8 mouse cellular contexts compared by ENCODE assay signal in the genomic region with DNA sequence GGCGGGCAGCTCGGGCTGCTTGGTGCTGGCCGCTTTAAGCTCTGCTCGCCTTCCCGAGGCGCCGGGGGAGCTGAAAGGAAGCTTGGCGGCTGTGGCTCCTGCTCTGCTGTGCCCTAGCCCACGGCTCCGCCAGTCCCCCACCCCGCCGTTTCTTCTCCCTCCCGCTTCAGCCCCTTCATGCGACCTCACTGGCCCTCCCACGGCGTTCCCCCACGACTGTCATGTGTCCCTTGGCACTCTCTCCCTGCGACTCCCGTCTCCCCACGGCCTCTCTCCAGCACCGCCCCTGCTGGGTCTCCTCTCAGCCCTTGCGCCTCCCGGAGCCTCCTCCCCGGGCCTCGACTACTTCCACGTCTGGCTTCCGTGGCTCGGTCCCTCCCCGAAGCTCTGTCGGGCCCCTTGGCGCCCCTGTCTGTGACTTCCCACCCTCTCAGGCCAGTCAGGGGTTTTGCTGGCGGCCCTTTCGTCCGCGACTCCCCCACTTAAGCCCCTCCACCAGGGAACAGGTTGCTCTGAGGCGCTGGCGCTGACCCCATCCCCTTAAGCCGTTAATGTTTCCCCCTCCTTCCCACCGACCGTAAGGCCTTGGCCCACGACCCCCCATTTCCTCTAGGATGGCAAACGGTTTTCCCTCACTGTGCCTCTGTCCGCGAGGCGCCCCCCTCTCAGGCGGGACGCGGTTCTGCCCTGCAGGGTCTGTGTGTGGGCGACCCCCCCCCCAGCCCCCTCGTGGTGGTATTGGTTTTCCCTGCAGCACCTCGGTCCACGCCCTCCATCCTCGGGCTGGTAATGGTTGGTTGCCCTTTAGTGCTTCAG. TPM values are rescaled to one million over a fixed set of nuclear protein-coding genes. Genes with fewer than 3 reads are reported as not detected.
DNase-seq lines count a peak whose midpoint lies in the region; ATAC-seq and TF ChIP-seq lines count a peak whose summit lies in the region.

No protein-coding gene starts in this region.

- no peaks in the 10 kb centered on the region for H3K27me3 ChIP-seq in kidney, postnatal 0 days (ENCODE audit: insufficient read depth, low read length)

- ATAC-seq in granulocyte monocyte progenitor cell, adult 5-6 weeks (replicated peaks; ENCODE audit: poor library complexity, severe bottlenecking) = peak; percentile 81
- ATAC-seq in kidney, postnatal 0 days (replicated peaks; ENCODE audit: low FRiP score, low read depth) = peak; percentile 53
- peak; percentile 85 for ATAC-seq in megakaryocyte, adult 5-6 weeks (ENCODE audit: poor library complexity, severe bottlenecking)

- peak overlapping the region; percentile 79 for H3K27ac ChIP-seq in kidney, postnatal 0 days

- no peaks in the 10 kb centered on the region for H3K36me3 ChIP-seq in kidney, postnatal 0 days (ENCODE audit: insufficient read depth, low read length)

- no peaks in the 10 kb centered on the region for H3K9me3 ChIP-seq in kidney, postnatal 0 days (replicated peaks; ENCODE audit: low read length)

- H3K9ac ChIP-seq in kidney, postnatal 0 days (ENCODE audit: low read depth, low read length) = peak overlapping the region; percentile 65

- H3K4me2 ChIP-seq in kidney, postnatal 0 days (ENCODE audit: low read length) = peak overlapping the region; percentile 77

- peak overlapping the region; percentile 56 for H3K4me3 ChIP-seq in kidney, postnatal 0 days (replicated peaks; ENCODE audit: low read depth, low read length)

- no peak for TF ChIP-seq CTCF in kidney, postnatal 0 days (IDR thresholded peaks at IDR 0.05; ENCODE audit: low read depth)

- H3K4me1 ChIP-seq in kidney, postnatal 0 days (replicated peaks; ENCODE audit: insufficient read depth, low read length) = no peaks in the 10 kb centered on the region

- 30% methylated on average over 47 of the region's 53 CpGs for WGBS in kidney, postnatal 0 days

- DNase-seq in A20 (ENCODE audit: low read depth, low spot score) (peak; percentile 46), MEL-GATA-1-ER (ENCODE audit: extremely low read depth, low read depth) (peak; percentile 30)
- DNase-seq in cerebellum, adult 8-10 months = peak; percentile 15
- DNase-seq in kidney, postnatal 0 days (ENCODE audit: low spot score) = peak; percentile 11
- DNase-seq in right cerebral cortex, postnatal 14 days = peak; percentile 17
- no peak for DNase-seq in urinary bladder, postnatal 14 days (ENCODE audit: low spot score)

RNA-seq across cellular contexts. Expression of a gene that starts 0.8 kb away (rescaled TPM):
- 17.2 and 25.4 TPM in 2 replicates for total RNA-seq in granulocyte monocyte progenitor cell, adult 5-6 weeks (2014; fragmentation: Nextera tagmentation)
- total RNA-seq in granulocyte monocyte progenitor cell, adult 5-6 weeks (2017) = 6.5 and 13.3 TPM in 2 replicates
- 15.0 and 15.7 TPM in 2 replicates for polyA plus RNA-seq in kidney, postnatal 0 days (2015; fragmentation: Nextera tagmentation; extraction: Ambion mirVana)
- 19.6 and 27.1 TPM in 2 replicates for total RNA-seq in megakaryocyte, adult 5-6 weeks (2015)
- 14.3 and 17.2 TPM in 2 replicates for total RNA-seq in megakaryocyte, adult 5-6 weeks (2017)
